Mouse (Mus musculus): Measurements from ENCODE around the gene Dbi. TPM values are rescaled to one million over a fixed set of nuclear protein-coding genes. Genes with fewer than 3 reads are reported as not detected.

Dbi gene
- polyA plus RNA-seq, 2 experiments = 340 to 662 TPM

DNA sequence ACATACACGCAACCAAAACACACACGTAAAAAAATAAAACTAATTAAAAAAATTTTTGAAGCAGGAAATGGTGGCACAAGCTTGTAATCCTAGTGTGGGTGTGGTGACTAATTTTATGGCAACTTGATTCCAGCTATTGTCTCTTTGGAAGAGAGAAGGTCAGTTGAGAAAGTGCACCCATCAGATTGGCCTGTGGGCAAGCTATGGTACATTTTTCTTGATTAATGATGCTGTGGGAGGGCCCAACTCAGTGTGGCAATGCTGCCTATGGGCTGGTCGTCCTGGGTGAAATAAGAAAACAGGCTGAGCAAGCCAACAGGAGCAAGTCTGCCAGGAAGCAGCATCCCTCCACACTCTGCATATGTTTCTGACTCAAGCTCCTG lies 19.7 kb downstream of the Dbi start:
- no peak for TF ChIP-seq EP300 (IDR thresholded peaks at IDR 0.05; ENCODE audit: low read depth)
- no peak for TF ChIP-seq CTCF (IDR thresholded peaks at IDR 0.05; ENCODE audit: low read depth)

GRCm38 (mm10) chr1:120100456-120101226 lies 20.2 kb downstream of the Dbi start:
- no peak overlapping the region for H3K9ac ChIP-seq (replicated peaks)
- no peak for ATAC-seq (ENCODE audit: insufficient read depth)
- WGBS (ENCODE audit: insufficient replicate concordance) = 57% methylated on average over 8 of the region's 8 CpGs
- H3K27ac ChIP-seq = no peak overlapping the region
- H3K36me3 ChIP-seq (replicated peaks; ENCODE audit: control insufficient read depth, insufficient read depth, low read depth) = no peaks in the 10 kb centered on the region
- H3K4me1 ChIP-seq (replicated peaks; ENCODE audit: control insufficient read depth in 2 of 2, insufficient read depth in 2 of 2, low read length in 1 of 2) = peaks cover 0 to 8% of the 10 kb centered on the region in 2 experiments; a peak in 2 of 4 replicates
- no peak overlapping the region for H3K4me2 ChIP-seq (ENCODE audit: low read depth)
- H3K27me3 ChIP-seq (ENCODE audit: control insufficient read depth, insufficient read depth, low read length) = no peaks in the 10 kb centered on the region
- no peak for DNase-seq (ENCODE audit: low read depth in 3 of 3, low spot score in 3 of 3)
- TF ChIP-seq EP300 (IDR thresholded peaks at IDR 0.05; ENCODE audit: low read depth) = no peak
- TF ChIP-seq CTCF (IDR thresholded peaks at IDR 0.05; ENCODE audit: low read depth) = no peak
- H3K4me3 ChIP-seq (ENCODE audit: insufficient read depth in 1 of 2, low read depth in 2 of 2, low read length in 2 of 2) = no peak overlapping the region
- no peaks in the 10 kb centered on the region for H3K9me3 ChIP-seq (ENCODE audit: control insufficient read depth, low read length)

More for the DNA sequence above, 19.7 kb downstream of the Dbi start:
- no peak overlapping the region for H3K27ac ChIP-seq
- peaks cover 0 to 8% of the 10 kb centered on the region in 2 experiments; a peak in 2 of 4 replicates for H3K4me1 ChIP-seq (replicated peaks; ENCODE audit: control insufficient read depth in 2 of 2, insufficient read depth in 2 of 2, low read length in 1 of 2)
- H3K36me3 ChIP-seq (replicated peaks; ENCODE audit: control insufficient read depth, insufficient read depth, low read depth) = no peaks in the 10 kb centered on the region
- no peaks in the 10 kb centered on the region for H3K9me3 ChIP-seq (ENCODE audit: control insufficient read depth, low read length)
- H3K9ac ChIP-seq (replicated peaks) = no peak overlapping the region
- DNase-seq (ENCODE audit: low read depth in 3 of 3, low spot score in 3 of 3) = no peak
- no peak overlapping the region for H3K4me3 ChIP-seq (ENCODE audit: insufficient read depth in 1 of 2, low read depth in 2 of 2, low read length in 2 of 2)
- WGBS (ENCODE audit: insufficient replicate concordance) = 53% methylated on average over 3 of the region's 3 CpGs
- H3K27me3 ChIP-seq (ENCODE audit: control insufficient read depth, insufficient read depth, low read length) = no peaks in the 10 kb centered on the region
- ATAC-seq (ENCODE audit: insufficient read depth) = no peak
- no peak overlapping the region for H3K4me2 ChIP-seq (ENCODE audit: low read depth)

- no peaks in the 10 kb centered on the region for H3K36me3 ChIP-seq (replicated peaks; ENCODE audit: control insufficient read depth, insufficient read depth, low read depth)
- ATAC-seq (ENCODE audit: insufficient read depth) (0 out of 2 replicates have a peak, but pooled peaks have one; percentile 16), DNase-seq (ENCODE audit: low read depth in 3 of 3, low spot score in 3 of 3) (no peak)
- no peak overlapping the region for H3K4me2 ChIP-seq (ENCODE audit: low read depth)
- H3K9me3 ChIP-seq (ENCODE audit: control insufficient read depth, low read length) = no peaks in the 10 kb centered on the region
- H3K4me3 ChIP-seq (ENCODE audit: insufficient read depth in 1 of 2, low read depth in 2 of 2, low read length in 2 of 2) = no peak overlapping the region
- H3K4me1 ChIP-seq (replicated peaks; ENCODE audit: control insufficient read depth in 2 of 2, insufficient read depth in 2 of 2, low read length in 1 of 2) = peaks cover 0 to 12% of the 10 kb centered on the region in 2 experiments; a peak in 2 of 4 replicates
- no peak for TF ChIP-seq EP300 (IDR thresholded peaks at IDR 0.05; ENCODE audit: low read depth)
- TF ChIP-seq CTCF (IDR thresholded peaks at IDR 0.05; ENCODE audit: low read depth) = no peak
- no peaks in the 10 kb centered on the region for H3K27me3 ChIP-seq (ENCODE audit: control insufficient read depth, insufficient read depth, low read length)
- H3K27ac ChIP-seq = no peak overlapping the region
- WGBS (ENCODE audit: insufficient replicate concordance) = 43% methylated on average over 6 of the region's 6 CpGs
- no peak overlapping the region for H3K9ac ChIP-seq (replicated peaks)
Observed at GRCm38 (mm10) chr1:120099483-120099882, 21.4 kb downstream of the Dbi start.

DNA sequence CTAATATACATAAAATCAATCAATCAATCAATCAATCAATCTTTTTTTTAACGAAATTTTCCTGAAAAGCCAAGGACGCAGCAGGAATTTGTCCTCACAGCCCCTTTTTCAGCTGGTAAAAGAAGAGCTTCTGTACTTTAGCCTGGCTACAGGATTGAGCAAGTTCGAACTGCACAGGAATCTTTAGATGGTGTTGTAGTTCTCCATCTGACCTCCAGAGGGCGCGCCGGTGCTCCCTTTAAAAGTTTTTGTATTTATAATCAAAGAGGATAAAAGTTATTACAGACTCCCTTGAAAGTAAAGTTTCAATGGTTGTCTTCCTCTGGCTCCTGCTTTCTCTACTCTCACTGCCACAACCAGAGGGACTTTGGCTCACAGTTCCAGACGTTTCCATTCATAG lies 22.6 kb downstream of the Dbi start:
- Histone ChIP-seq H3K27me3 (ENCODE audit: control insufficient read depth, insufficient read depth, low read length) (no peaks in the 10 kb centered on the region), H3K36me3 (replicated peaks; ENCODE audit: control insufficient read depth, insufficient read depth, low read depth) (no peaks in the 10 kb centered on the region), H3K27ac (no peak overlapping the region), H3K9ac (replicated peaks) (no peak overlapping the region), H3K4me2 (ENCODE audit: low read depth) (no peak overlapping the region), H3K4me1 (replicated peaks; ENCODE audit: control insufficient read depth in 2 of 2, insufficient read depth in 2 of 2, low read length in 1 of 2) (peaks cover 0 to 12% of the 10 kb centered on the region in 2 experiments; a peak in 2 of 4 replicates), H3K4me3 (ENCODE audit: insufficient read depth in 1 of 2, low read depth in 2 of 2, low read length in 2 of 2) (no peak overlapping the region), H3K9me3 (ENCODE audit: control insufficient read depth, low read length) (no peaks in the 10 kb centered on the region)
- TF ChIP-seq EP300 (IDR thresholded peaks at IDR 0.05; ENCODE audit: low read depth) = no peak
- TF ChIP-seq CTCF (IDR thresholded peaks at IDR 0.05; ENCODE audit: low read depth) = peak; percentile 79
- 7% methylated on average over 7 of the region's 7 CpGs for WGBS (ENCODE audit: insufficient replicate concordance)
- peak in 1 of 3 experiments; percentile 26 for DNase-seq (ENCODE audit: low read depth in 3 of 3, low spot score in 3 of 3)
- ATAC-seq (ENCODE audit: insufficient read depth) = no peak

DNA sequence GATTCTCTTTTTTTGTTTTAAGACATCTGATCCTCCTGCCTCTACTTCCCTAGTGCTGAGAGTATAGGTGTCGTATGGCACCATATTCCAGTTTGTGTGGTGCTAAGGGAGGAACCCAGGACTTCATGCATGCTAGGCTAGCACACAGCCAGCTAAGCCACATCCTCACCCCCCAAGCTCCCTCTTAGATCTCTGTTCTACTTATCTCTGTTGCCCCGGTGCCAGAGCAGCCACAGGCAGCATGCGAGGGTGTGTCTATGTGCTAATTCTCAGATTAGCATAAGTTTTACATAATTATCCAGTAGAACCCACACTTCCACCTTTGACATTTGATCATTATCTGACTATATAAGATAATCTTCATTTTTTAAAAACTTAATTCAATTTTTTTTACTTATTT lies 26.0 kb downstream of the Dbi start:
- Histone ChIP-seq H3K4me3 (ENCODE audit: insufficient read depth in 1 of 2, low read depth in 2 of 2, low read length in 2 of 2) (no peak overlapping the region), H3K9ac (replicated peaks) (no peak overlapping the region), H3K27ac (no peak overlapping the region), H3K9me3 (ENCODE audit: control insufficient read depth, low read length) (no peaks in the 10 kb centered on the region), H3K4me2 (ENCODE audit: low read depth) (no peak overlapping the region), H3K36me3 (replicated peaks; ENCODE audit: control insufficient read depth, insufficient read depth, low read depth) (no peaks in the 10 kb centered on the region), H3K4me1 (replicated peaks; ENCODE audit: control insufficient read depth in 2 of 2, insufficient read depth in 2 of 2, low read length in 1 of 2) (peaks cover 0 to 7% of the 10 kb centered on the region in 2 experiments; a peak in 2 of 4 replicates), H3K27me3 (ENCODE audit: control insufficient read depth, insufficient read depth, low read length) (no peaks in the 10 kb centered on the region)
- TF ChIP-seq EP300 (IDR thresholded peaks at IDR 0.05; ENCODE audit: low read depth) (no peak), CTCF (IDR thresholded peaks at IDR 0.05; ENCODE audit: low read depth) (no peak)
- DNase-seq (ENCODE audit: low read depth in 3 of 3, low spot score in 3 of 3) (no peak), ATAC-seq (ENCODE audit: insufficient read depth) (no peak)
- WGBS (ENCODE audit: insufficient replicate concordance) = 21% methylated on average over 3 of the region's 3 CpGs

All from liver, embryonic 14.5 days (tissue).